Mouse (Mus musculus): ENCODE measurements around the gene Ash1l. TPM values are rescaled to one million over a fixed set of nuclear protein-coding genes. Genes with fewer than 3 reads are reported as not detected.

Gene Ash1l
- total RNA-seq (2021) = 10 to 100 TPM; 47.3 to 51.6 TPM
- long read RNA-seq, experiment 1, partial matches to known transcripts = 0 of 4 reads
- long read RNA-seq, experiment 1, other reads (novel, unspliced or antisense) = 4 of 4 reads
- long read RNA-seq, experiment 2, partial matches to known transcripts = 1 of 13 reads
- long read RNA-seq, experiment 2, other reads (novel, unspliced or antisense) = 12 of 13 reads

GRCm38 (mm10) chr3:88950576-88951326, at the start of gene Ash1l, which contains the start of gene Dap3:
Gene Ash1l (plus strand): TSS chr3:88950622.
Gene Dap3 (minus strand): TSS chr3:88951181.
- peak; percentile 65 to 68 for DNase-seq (ENCODE audit: low spot score in 2 of 2)

DNA sequence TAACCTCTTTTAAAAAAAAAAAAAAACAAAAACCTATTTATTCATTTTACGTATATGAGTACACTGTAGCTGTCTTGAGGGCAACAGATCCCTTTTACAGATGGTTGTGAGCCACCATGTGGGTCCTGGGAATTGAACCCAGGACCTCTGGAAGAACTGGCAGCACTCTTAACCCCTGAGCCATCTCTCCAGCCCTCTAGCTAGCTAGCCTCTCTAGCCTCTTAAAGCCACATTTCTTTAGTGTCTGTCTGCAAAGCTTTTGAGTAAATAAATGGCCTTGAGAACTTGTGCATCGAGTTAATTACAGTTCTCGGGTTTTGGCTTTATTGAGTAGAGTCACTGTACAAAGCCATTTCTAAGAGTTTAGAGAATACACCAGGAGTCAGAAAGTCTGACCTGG, 45.6 kb upstream of the Ash1l start:
- DNase-seq (ENCODE audit: low spot score in 2 of 2) = no peak

- DNase-seq (ENCODE audit: low spot score in 2 of 2) = no peak
Measured at GRCm38 (mm10) chr3:88905209-88905608, 45.2 kb upstream of the Ash1l start.

- DNase-seq (ENCODE audit: low spot score in 2 of 2) = no peak
Measured at GRCm38 (mm10) chr3:88905741-88906140, 44.7 kb upstream of the Ash1l start.

- no peak for DNase-seq (ENCODE audit: low spot score in 2 of 2)
Measured at GRCm38 (mm10) chr3:88906393-88907159, 43.8 kb upstream of the Ash1l start.

GRCm38 (mm10) chr3:88912585-88912984, 37.8 kb upstream of the Ash1l start:
- no peak for DNase-seq (ENCODE audit: low spot score in 2 of 2)

GRCm38 (mm10) chr3:88913511-88914383, 36.7 kb upstream of the Ash1l start, which contains the start of gene Msto1:
Gene Msto1 (minus strand): TSS chr3:88913999.
- peak; percentile 74 to 86 for DNase-seq (ENCODE audit: low spot score in 2 of 2)

DNA sequence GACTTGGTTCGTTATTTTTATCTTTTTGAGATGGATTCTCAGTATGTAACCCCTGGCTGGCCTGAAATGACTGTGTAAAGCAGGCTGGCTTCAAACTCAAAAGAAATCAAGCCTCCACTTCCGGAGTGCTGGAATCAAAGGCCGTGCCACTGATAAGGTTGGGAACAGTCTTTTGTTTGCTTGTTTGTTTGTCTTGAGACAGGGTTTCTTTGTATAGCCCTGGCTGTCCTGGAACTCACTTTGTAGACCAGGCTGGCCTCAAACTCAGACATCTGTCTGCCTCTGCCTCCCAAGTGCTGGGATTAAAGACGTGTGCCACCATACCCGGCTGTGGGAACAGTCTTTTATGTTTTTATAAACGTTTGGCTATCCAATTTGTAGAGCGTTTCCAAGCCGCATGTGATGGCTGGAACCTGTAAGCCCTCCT, 36.0 kb upstream of the Ash1l start:
- DNase-seq (ENCODE audit: low spot score in 2 of 2) = no peak

- DNase-seq (ENCODE audit: low spot score in 2 of 2) = no peak
Measured at GRCm38 (mm10) chr3:88918981-88919380, 31.4 kb upstream of the Ash1l start.

- DNase-seq (ENCODE audit: low spot score in 2 of 2) = no peak
Measured at GRCm38 (mm10) chr3:88921411-88921810, 29.0 kb upstream of the Ash1l start.

GRCm38 (mm10) chr3:88923989-88924591, 26.3 kb upstream of the Ash1l start:
- DNase-seq (ENCODE audit: low spot score in 2 of 2) = no peak

DNA sequence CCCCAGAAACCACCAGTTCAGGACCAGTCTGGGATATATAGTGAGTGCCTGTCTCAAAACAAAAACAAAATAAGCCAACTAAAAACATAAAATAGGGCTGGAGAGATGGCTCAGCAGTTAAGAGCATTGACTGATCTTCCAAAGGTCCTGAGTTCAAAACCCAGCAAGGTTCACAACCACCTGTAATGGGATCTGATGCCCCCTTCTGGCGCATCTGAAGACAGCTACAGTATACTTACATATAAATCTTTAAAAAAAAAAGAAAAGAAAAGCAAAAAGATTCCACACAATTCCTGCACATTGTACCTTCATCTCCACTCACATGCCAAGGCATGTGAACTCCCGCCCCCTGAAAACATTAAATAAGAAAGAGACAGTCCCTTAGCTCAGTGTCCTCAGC, 24.8 kb upstream of the Ash1l start:
- DNase-seq (ENCODE audit: low spot score in 2 of 2) = no peak

GRCm38 (mm10) chr3:88929501-88929900, 20.9 kb upstream of the Ash1l start:
- no peak for DNase-seq (ENCODE audit: low spot score in 2 of 2)

- DNase-seq (ENCODE audit: low spot score in 2 of 2) = no peak
Measured at GRCm38 (mm10) chr3:88939071-88939470, 11.4 kb upstream of the Ash1l start.

DNA sequence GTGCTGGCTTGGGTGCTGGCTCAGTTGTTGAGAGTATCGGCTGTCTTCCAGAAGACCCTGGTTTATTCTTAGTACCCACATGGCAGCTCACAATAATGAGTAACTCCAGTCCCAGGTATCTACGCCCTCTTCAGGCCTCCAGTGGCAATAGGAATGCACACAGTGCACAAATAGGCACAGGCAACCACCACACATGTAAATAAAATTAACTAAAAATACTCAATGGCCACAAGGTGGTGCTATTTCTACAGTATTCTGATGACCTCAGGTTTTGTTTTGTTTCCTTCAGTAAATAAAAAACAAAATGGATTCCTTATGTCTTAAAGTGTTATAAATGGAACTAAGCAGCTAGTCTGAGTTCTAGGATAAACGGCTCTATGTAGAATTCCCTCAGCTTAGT, 10.7 kb upstream of the Ash1l start:
- no peak for DNase-seq (ENCODE audit: low spot score in 2 of 2)

DNA sequence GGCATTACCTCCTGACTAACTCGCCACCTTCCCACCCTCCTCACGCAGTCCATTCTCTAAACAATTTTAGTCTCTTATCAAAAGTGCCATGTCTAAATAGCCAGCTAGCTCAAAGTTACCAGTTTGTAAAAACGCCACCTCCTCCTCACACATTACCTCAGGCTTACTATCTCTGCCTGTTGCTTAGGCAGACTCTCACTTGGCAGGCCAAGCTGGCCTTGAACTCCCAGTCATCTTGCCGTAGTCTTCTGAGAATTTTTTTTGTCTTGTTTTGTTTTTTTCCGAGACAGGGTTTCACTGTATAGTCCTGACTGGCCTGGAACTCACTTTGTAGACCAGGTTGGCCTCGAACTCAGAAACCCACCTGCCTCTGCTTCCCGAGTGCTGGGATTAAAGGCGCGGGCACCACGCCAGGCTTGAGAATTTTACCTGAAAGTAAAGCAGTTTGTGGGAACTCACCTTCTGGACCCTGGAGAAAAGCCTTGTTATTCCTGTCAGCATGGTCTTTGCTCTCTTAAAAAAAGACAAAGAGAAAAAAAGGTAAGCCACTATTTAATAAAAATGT, 8.0 kb upstream of the Ash1l start:
- no peak for DNase-seq (ENCODE audit: low spot score in 2 of 2)

DNA sequence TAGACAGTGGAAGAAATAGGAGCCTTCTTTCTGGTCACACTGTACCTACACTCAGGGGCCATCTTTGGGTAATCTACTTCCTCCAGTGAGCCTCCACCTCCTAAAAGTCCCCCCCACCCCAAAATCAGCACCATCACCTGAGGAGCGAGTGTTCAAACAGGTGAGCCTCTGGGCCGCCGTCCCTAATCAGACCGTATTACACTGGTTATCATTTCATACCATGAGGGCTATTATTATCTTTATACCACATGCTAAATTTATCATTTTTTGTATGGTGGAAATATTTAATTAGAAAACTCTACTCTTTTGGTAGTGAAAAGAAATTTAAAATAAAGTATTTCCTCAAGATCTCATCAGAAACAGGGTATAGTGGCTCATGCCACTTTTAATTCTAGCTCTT, 6.3 kb upstream of the Ash1l start:
- no peak for DNase-seq (ENCODE audit: low spot score in 2 of 2)

DNA sequence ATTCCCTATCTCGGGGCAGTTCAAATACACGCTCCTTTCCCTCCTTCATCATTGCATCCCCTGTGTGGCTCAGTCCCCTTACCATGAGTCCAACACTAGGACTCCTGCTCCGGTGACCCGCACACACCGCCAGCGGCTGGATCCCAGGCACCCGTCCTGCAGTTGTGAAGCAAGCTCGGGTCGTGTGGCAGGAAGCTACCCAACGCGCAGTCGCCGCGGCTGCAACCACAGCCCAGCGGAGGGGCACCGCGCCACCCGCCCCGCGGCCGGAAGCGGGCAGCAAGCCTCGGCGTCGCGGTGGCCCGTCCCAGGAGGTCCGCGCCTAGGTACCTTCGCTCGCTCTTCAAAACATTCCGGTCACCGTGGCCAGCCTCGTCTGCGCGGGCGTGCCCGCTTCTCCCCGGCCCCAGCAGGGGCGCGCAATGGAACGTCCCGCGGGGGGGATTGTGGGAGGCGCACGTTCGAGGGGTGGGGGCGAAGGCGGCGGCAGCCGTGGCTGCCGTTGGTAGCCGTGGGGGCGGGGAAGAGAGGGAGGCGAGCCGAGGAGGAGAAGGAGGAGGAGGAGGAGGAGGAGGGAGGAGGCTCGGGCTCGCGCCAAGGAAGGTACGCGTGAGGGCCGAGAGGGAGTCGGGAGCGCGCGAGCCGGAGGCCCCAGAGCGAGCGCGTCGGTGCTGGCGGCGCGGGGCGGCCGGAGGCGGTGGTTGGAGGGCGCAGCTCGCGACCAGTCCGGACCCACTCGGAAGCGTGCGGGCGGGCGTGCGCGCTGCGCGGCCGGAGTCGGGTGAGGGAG, 441 bp upstream of the Ash1l start:
- peak; percentile 62 to 88 for DNase-seq (ENCODE audit: low spot score in 2 of 2)

GRCm38 (mm10) chr3:88951327-88951800, 942 bp downstream of the Ash1l start:
- no peak for DNase-seq (ENCODE audit: low spot score in 2 of 2)

Measured in adrenal gland, postnatal 4 days (tissue).